Mouse (Mus musculus): ENCODE results near the gene Hmx1. TPM values are rescaled to one million over a fixed set of nuclear protein-coding genes. Genes with fewer than 3 reads are reported as not detected.

Gene Hmx1
- polyA plus RNA-seq, 1 experiment from 2014 or later = not detected

DNA sequence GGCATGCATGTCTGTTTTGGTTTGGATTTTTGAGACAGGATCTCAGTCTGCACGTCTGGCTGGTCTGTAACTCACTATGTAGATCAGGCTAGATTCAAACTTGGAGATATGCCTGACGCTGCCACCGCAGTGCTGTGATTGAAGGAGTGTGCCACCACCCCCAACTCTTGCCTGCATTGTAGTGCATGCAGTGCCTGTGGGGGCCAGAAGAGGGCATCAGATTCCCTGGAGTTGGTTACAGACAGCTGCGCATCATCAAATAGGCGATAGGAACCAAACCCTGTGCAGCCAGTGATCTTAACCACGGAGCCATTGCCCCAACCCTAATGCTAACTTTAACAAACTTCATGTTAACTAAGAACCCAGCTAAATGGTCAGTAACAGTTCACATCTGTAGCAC lies 49.9 kb downstream of the Hmx1 start:
- Histone ChIP-seq H3K36me3 (ENCODE audit: control insufficient read depth, insufficient read depth, low read length) (no peaks in the 10 kb centered on the region), H3K9ac (ENCODE audit: low read depth, low read length) (no peak overlapping the region), H3K4me2 (no peak overlapping the region), H3K27me3 (replicated peaks; ENCODE audit: control insufficient read depth, insufficient read depth, low read length) (no peaks in the 10 kb centered on the region), H3K4me1 (replicated peaks; ENCODE audit: control insufficient read depth, insufficient read depth, low read length) (no peaks in the 10 kb centered on the region), H3K9me3 (ENCODE audit: control insufficient read depth, low read length) (no peaks in the 10 kb centered on the region), H3K4me3 (ENCODE audit: low read depth, low read length) (no peak overlapping the region), H3K27ac (ENCODE audit: low read depth, low read length) (no peak overlapping the region)
- ATAC-seq (replicated peaks; ENCODE audit: low FRiP score) (no peak), DNase-seq (ENCODE audit: low spot score) (no peak)
- 74% methylated on average over 6 of the region's 6 CpGs for WGBS

- Histone ChIP-seq H3K4me1 (replicated peaks; ENCODE audit: control insufficient read depth, insufficient read depth, low read length) (no peaks in the 10 kb centered on the region), H3K4me3 (ENCODE audit: low read depth, low read length) (no peak overlapping the region), H3K9me3 (ENCODE audit: control insufficient read depth, low read length) (no peaks in the 10 kb centered on the region), H3K27me3 (replicated peaks; ENCODE audit: control insufficient read depth, insufficient read depth, low read length) (no peaks in the 10 kb centered on the region), H3K4me2 (no peak overlapping the region), H3K27ac (ENCODE audit: low read depth, low read length) (no peak overlapping the region), H3K36me3 (ENCODE audit: control insufficient read depth, insufficient read depth, low read length) (no peaks in the 10 kb centered on the region), H3K9ac (ENCODE audit: low read depth, low read length) (no peak overlapping the region)
- no peak for DNase-seq (ENCODE audit: low spot score)
- WGBS = 66% methylated on average over 8 of the region's 8 CpGs
- ATAC-seq (replicated peaks; ENCODE audit: low FRiP score) = no peak
Measured at GRCm38 (mm10) chr5:35440459-35440858, 51.6 kb downstream of the Hmx1 start.

DNA sequence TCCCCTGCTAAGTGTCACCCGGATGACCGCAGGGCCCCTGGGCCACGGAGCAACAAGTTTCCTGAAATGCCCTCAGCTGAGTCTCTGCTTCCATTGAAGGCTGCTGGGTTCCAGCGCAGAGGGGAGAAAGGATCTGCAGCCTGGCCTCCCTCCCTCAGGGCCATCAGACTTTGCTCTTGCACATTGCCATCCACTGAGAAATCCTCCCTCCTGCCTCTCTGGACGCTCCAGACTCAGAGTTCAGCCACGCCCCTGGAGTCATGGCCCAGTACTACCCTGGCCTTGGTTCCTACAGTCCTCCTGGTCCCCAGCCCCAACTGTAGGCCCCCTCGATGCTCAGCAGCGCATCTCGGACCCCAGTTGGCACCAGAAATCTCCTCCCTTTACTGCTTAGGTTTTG lies 52.5 kb downstream of the Hmx1 start:
- Histone ChIP-seq H3K4me3 (ENCODE audit: low read depth, low read length) (no peak overlapping the region), H3K27me3 (replicated peaks; ENCODE audit: control insufficient read depth, insufficient read depth, low read length) (no peaks in the 10 kb centered on the region), H3K4me2 (no peak overlapping the region), H3K27ac (ENCODE audit: low read depth, low read length) (no peak overlapping the region), H3K9ac (ENCODE audit: low read depth, low read length) (no peak overlapping the region), H3K36me3 (ENCODE audit: control insufficient read depth, insufficient read depth, low read length) (no peaks in the 10 kb centered on the region), H3K4me1 (replicated peaks; ENCODE audit: control insufficient read depth, insufficient read depth, low read length) (no peaks in the 10 kb centered on the region), H3K9me3 (ENCODE audit: control insufficient read depth, low read length) (no peaks in the 10 kb centered on the region)
- no peak for DNase-seq (ENCODE audit: low spot score)
- 72% methylated on average over 9 of the region's 9 CpGs for WGBS
- no peak for ATAC-seq (replicated peaks; ENCODE audit: low FRiP score)

GRCm38 (mm10) chr5:35444731-35445130 lies 55.8 kb downstream of the Hmx1 start:
- Histone ChIP-seq H3K4me3 (ENCODE audit: low read depth, low read length) (no peak overlapping the region), H3K4me1 (replicated peaks; ENCODE audit: control insufficient read depth, insufficient read depth, low read length) (no peaks in the 10 kb centered on the region), H3K4me2 (no peak overlapping the region), H3K9ac (ENCODE audit: low read depth, low read length) (no peak overlapping the region), H3K36me3 (ENCODE audit: control insufficient read depth, insufficient read depth, low read length) (no peaks in the 10 kb centered on the region), H3K27me3 (replicated peaks; ENCODE audit: control insufficient read depth, insufficient read depth, low read length) (peaks cover 7% of the 10 kb centered on the region), H3K27ac (ENCODE audit: low read depth, low read length) (no peak overlapping the region), H3K9me3 (ENCODE audit: control insufficient read depth, low read length) (no peaks in the 10 kb centered on the region)
- WGBS = 90% methylated on average over 12 of the region's 12 CpGs
- ATAC-seq (replicated peaks; ENCODE audit: low FRiP score) = no peak
- DNase-seq (ENCODE audit: low spot score) = no peak

- no peak overlapping the region for H3K27ac ChIP-seq (ENCODE audit: low read depth, low read length)
- DNase-seq (ENCODE audit: low spot score) = no peak
- WGBS = 25% methylated on average over 27 of the region's 27 CpGs
- no peaks in the 10 kb centered on the region for H3K4me1 ChIP-seq (replicated peaks; ENCODE audit: control insufficient read depth, insufficient read depth, low read length)
- no peaks in the 10 kb centered on the region for H3K36me3 ChIP-seq (ENCODE audit: control insufficient read depth, insufficient read depth, low read length)
- H3K9me3 ChIP-seq (ENCODE audit: control insufficient read depth, low read length) = no peaks in the 10 kb centered on the region
- H3K27me3 ChIP-seq (replicated peaks; ENCODE audit: control insufficient read depth, insufficient read depth, low read length) = peaks cover 16% of the 10 kb centered on the region
- no peak overlapping the region for H3K4me3 ChIP-seq (ENCODE audit: low read depth, low read length)
- ATAC-seq (replicated peaks; ENCODE audit: low FRiP score) = no peak
- H3K4me2 ChIP-seq = peak overlapping the region; percentile 32; the same call in 1 of the 2 replicates
- no peak overlapping the region for H3K9ac ChIP-seq (ENCODE audit: low read depth, low read length)
Measured at GRCm38 (mm10) chr5:35447656-35448443, 58.9 kb downstream of the Hmx1 start.

Other genes with a start within 250 kb of the Hmx1 start
- 0.05 TPM in 1 of 2 replicates, not detected in the other for gene Adra2c, start 110.8 kb upstream of the Hmx1 start, polyA plus RNA-seq (2014; fragmentation: Nextera tagmentation; extraction: Ambion mirVana)
- gene Cpz, start 136.6 kb downstream of the Hmx1 start, polyA plus RNA-seq (2014; fragmentation: Nextera tagmentation; extraction: Ambion mirVana) = 3.9 and 4.0 TPM in 2 replicates
- 7.8 and 9.2 TPM in 2 replicates for gene Trmt44, start 186.0 kb downstream of the Hmx1 start, polyA plus RNA-seq (2014; fragmentation: Nextera tagmentation; extraction: Ambion mirVana)
- gene Acox3, start 193.9 kb downstream of the Hmx1 start, polyA plus RNA-seq (2014; fragmentation: Nextera tagmentation; extraction: Ambion mirVana) = 6.5 and 6.7 TPM in 2 replicates

Data from liver, embryonic 11.5 days (tissue).